Mouse (Mus musculus) lung, postnatal 0 days (tissue): ENCODE results near the gene Bbx. TPM values are rescaled to one million over a fixed set of nuclear protein-coding genes. Genes with fewer than 3 reads are reported as not detected.
A peak's percentile ranks its signal among the peaks of the same experiment; 100 is the strongest.

Experiments
- ATAC-seq: fragments of 200-750 bp; cut with Nextera tagmentation; 2 replicates; pipeline ENCODE4 v1.8.0; 2017; ENCODE audit warnings: moderate library complexity
- DNase-seq: peaks from one replicate; pipeline ENCODE4 v3.0.0-alpha.2; 2016; ENCODE audit warnings: low spot score
- H3K27ac ChIP-seq: fragments of 300-500 bp; sonication (generic); 2 replicates; pipeline ENCODE4 v1.5.1; 2014; ENCODE audit warnings: antibody characterized with exemption, mild to moderate bottlenecking, low read length, mixed read lengths
- H3K27me3 ChIP-seq: fragments of 300-500 bp; sonication (generic); replicated peaks from 2 replicates; pipeline ENCODE4 v1.6.1; 2014; ENCODE audit warnings: low read length, mixed read lengths; ENCODE audit not compliant: insufficient read depth
- H3K36me3 ChIP-seq: fragments of 300-500 bp; sonication (generic); 2 replicates; pipeline ENCODE4 v1.6.1; 2014; ENCODE audit warnings: low read length, mixed read lengths; ENCODE audit not compliant: insufficient read depth
- H3K4me1 ChIP-seq: fragments of 300-500 bp; sonication (generic); 2 replicates; pipeline ENCODE4 v1.6.1; 2014; ENCODE audit warnings: antibody characterized with exemption, low read depth, low read length, mixed read lengths; ENCODE audit not compliant: insufficient read depth
- H3K4me2 ChIP-seq: fragments of 300-500 bp; sonication (generic); replicated peaks from 2 replicates; pipeline ENCODE4 v1.6.1; 2014; ENCODE audit warnings: low read depth, mild to moderate bottlenecking, low read length, moderate library complexity, mixed read lengths
- H3K4me3 ChIP-seq: fragments of 300-500 bp; sonication (generic); 2 replicates; pipeline ENCODE4 v1.5.1; 2014; ENCODE audit warnings: low read depth, low read length
- H3K9ac ChIP-seq: fragments of 300-500 bp; sonication (generic); replicated peaks from 2 replicates; pipeline ENCODE4 v1.6.1; 2014; ENCODE audit warnings: low read depth, mild to moderate bottlenecking
- H3K9me3 ChIP-seq: fragments of 300-500 bp; sonication (generic); 2 replicates; pipeline ENCODE4 v1.6.1; 2016; ENCODE audit warnings: low read length, mixed read lengths
- CTCF ChIP-seq: IDR thresholded peaks from 2 replicates; pipeline ENCODE4 v1.5.1; 2016; ENCODE audit warnings: antibody characterized with exemption, mild to moderate bottlenecking
- EP300 ChIP-seq: IDR thresholded peaks from 2 replicates; pipeline ENCODE4 v1.6.1; 2016; ENCODE audit warnings: antibody characterized with exemption, mild to moderate bottlenecking, control low read depth
- WGBS: fragments of 180-500 bp; shearing (Covaris S2); extraction: QIAGEN DNeasy Blood & Tissue Kit; methylation state at CpG from one replicate; pipeline ENCODE4 v1.1.7; 2014; 5-methylcytosine and 5-hydroxymethylcytosine counted together
- polyA plus RNA-seq: library from polyadenylated mRNA; unstranded; fragments of >200 nt; fragmentation: Nextera tagmentation; extraction: Ambion mirVana; gene quantifications from 2 replicates; pipeline ENCODE4 v1.2.1, GENCODE M21; 2015

The Bbx gene
- polyA plus RNA-seq, 1 experiment from 2014 or later, result 25.2 TPM

DNA sequence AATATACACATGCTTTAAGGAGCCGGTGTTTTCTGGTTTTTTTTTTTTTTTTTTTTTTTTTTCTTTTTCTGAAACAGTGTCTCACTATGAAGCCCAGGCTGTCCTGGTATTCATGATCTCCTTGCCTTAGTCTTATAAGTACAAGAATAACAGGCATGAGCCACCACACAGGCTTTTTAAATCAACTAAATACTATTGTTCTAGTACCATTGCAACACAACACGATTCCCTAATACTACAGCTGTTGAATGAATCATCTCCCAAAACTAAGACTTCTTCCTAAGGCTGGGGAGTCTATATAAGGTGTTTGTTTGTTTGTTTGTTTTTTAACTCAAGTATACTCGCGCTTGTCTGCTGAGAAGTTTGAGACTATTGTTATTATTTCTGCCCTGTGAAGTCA lies 169.5 kb downstream of the Bbx start:
- Histone ChIP-seq H3K27ac (no peak overlapping the region), H3K9me3 (no peaks in the 10 kb centered on the region), H3K4me1 (no peaks in the 10 kb centered on the region), H3K4me2 (no peak overlapping the region), H3K27me3 (no peaks in the 10 kb centered on the region), H3K4me3 (no peak overlapping the region), H3K9ac (no peak overlapping the region), H3K36me3 (no peaks in the 10 kb centered on the region)
- ATAC-seq (peak; percentile 53), DNase-seq (peak; percentile 63)
- no peak for TF ChIP-seq EP300
- TF ChIP-seq CTCF, result no peak
- 76% methylated on average over 4 of the region's 4 CpGs for WGBS

DNA sequence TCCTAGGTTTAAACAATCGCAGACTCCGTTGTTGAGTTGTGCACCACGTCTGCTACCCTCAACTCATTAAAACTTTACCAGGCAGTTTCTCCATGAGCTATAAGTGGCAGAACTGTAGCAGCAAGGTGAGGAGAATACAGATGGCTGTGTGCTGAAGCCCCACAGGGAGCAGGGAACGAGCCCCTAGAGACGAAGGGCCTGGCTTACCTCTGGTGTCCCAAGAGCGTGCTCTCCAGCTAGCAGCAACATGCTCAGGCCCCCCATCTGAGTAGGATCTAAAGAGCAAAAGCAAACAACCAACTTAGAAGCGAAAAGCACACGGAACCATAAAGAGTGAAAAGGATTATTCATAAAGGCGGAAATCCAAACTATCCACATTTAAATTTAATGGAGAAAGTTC lies 170.0 kb downstream of the Bbx start:
- Histone ChIP-seq H3K9ac (no peak overlapping the region), H3K9me3 (no peaks in the 10 kb centered on the region), H3K4me1 (no peaks in the 10 kb centered on the region), H3K27ac (peak overlapping the region; percentile 55; the same call in 1 of the 2 replicates), H3K4me2 (no peak overlapping the region), H3K36me3 (no peaks in the 10 kb centered on the region), H3K4me3 (no peak overlapping the region), H3K27me3 (no peaks in the 10 kb centered on the region)
- ATAC-seq (no peak), DNase-seq (no peak)
- TF ChIP-seq CTCF (no peak), EP300 (no peak)
- 59% methylated on average over 9 of the region's 9 CpGs for WGBS

DNA sequence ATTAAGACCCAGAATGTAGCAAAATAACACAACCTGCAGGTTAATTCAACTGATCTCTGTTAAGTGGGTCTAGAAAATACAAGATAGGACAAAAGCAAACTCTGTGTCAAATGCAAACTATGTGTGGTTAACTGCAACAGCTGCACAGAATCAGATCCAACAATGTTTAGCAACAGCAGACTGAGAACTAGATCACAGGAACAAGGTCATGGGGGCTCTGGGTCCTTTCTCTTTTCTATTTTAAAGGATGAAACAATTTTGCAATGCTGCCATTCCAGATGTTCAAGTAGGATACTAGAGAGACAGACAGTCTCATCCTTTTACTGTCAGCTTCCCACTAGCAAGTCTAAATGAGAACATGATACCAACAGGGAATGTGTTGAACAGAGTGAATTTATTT lies 170.4 kb downstream of the Bbx start:
- Histone ChIP-seq H3K4me2 (no peak overlapping the region), H3K36me3 (no peaks in the 10 kb centered on the region), H3K4me1 (no peaks in the 10 kb centered on the region), H3K27ac (no peak overlapping the region), H3K9ac (no peak overlapping the region), H3K4me3 (no peak overlapping the region), H3K27me3 (no peaks in the 10 kb centered on the region), H3K9me3 (no peaks in the 10 kb centered on the region)
- ATAC-seq (peak; percentile 75), DNase-seq (peak; percentile 75)
- TF ChIP-seq EP300 (peak; percentile 79), CTCF (no peak)

DNA sequence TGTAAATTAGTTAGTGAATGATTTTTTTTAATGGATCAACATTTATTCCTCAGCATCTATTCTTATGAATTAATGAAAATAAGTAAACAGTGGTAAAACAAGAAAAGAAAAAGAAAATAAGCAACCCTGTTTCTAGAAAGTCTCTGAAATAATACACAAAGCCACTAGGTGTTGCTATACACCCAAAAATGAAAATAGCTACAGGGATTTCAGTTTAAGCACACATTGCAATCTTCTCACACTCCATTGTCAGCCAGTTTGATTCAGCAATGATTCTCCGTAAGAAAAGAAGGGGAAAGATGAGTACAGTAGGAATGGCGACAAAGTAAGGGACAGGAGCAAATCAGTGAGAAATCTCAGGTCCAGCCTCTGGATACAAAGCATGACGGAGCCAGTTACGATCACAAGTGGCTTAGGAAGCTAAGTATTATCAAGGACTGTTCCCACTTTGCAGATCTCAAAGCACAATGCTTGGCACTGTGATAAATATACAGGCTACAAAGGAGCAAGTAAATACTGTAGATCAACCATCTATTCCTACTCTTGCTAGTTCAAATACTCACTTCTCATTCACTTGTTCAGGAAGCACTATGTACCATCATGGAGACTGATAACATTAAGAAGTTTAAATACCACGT lies 177.5 kb downstream of the Bbx start:
- H3K36me3 ChIP-seq, result no peaks in the 10 kb centered on the region
- no peak overlapping the region for H3K9ac ChIP-seq
- no peak overlapping the region for H3K27ac ChIP-seq
- TF ChIP-seq CTCF (peak; percentile 70), EP300 (no peak)
- H3K27me3 ChIP-seq, result no peaks in the 10 kb centered on the region
- DNase-seq (peak; percentile 71), ATAC-seq (no peak)
- no peak overlapping the region for H3K4me3 ChIP-seq
- H3K9me3 ChIP-seq, result no peaks in the 10 kb centered on the region
- WGBS, result 42% methylated on average over 5 of the region's 5 CpGs
- no peak overlapping the region for H3K4me2 ChIP-seq
- no peaks in the 10 kb centered on the region for H3K4me1 ChIP-seq

DNA sequence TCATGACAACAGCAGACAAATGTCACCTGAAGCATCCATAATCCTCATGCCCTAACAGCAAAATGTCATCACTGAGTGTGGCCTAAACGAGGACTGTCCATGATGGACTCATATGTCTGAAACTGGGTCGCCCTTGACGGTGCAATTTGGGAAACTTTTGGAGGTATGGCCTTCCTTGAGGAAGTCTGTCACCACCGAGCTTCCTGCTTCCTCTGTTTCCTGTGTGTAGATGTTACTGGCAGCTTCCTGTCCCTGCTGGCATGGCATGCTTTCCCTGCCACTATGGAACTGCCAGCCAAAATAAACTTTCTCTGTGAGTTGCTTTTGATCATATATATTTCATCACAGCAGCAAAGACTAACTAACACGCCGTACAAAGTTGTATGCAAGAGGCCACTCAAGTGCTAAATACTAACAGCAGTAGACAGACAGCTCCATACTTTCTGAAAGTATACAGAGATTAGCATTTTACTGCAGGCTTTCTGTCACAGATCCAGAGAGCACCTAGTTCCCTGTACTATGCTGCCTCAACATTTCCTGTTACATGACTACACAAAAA lies 180.7 kb downstream of the Bbx start:
- Histone ChIP-seq H3K27me3 (no peaks in the 10 kb centered on the region), H3K4me1 (no peaks in the 10 kb centered on the region), H3K27ac (no peak overlapping the region), H3K4me2 (no peak overlapping the region), H3K36me3 (no peaks in the 10 kb centered on the region), H3K9ac (no peak overlapping the region), H3K4me3 (no peak overlapping the region), H3K9me3 (no peaks in the 10 kb centered on the region)
- ATAC-seq, result no peak
- DNase-seq, result no peak
- TF ChIP-seq CTCF, result no peak
- TF ChIP-seq EP300, result 0 out of 2 replicates have a peak, but pooled peaks have one; percentile 19
- WGBS, result 34% methylated on average over 6 of the region's 6 CpGs

DNA sequence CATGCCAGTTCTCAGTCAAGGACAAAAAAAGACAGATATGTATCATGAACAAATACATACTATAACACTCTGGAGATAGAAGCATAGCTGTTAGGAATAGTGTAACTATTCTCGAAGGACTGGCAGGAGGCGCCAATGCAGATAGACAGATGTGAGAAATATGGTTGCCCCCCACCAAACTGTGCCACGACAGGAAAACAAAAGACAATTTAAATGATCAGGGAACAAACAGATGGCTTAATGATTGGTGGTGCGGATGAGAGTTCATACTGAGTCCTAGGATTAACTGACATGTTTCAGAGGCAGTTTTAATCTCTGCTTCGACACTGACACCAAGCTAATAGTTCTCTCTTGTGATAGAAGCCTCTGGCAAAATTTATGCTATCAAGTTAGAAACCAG lies 181.7 kb downstream of the Bbx start:
- Histone ChIP-seq H3K9ac (no peak overlapping the region), H3K4me3 (no peak overlapping the region), H3K4me1 (no peaks in the 10 kb centered on the region), H3K27me3 (no peaks in the 10 kb centered on the region), H3K9me3 (no peaks in the 10 kb centered on the region), H3K36me3 (no peaks in the 10 kb centered on the region), H3K27ac (no peak overlapping the region), H3K4me2 (no peak overlapping the region)
- DNase-seq, result no peak
- ATAC-seq, result no peak
- 88% methylated on average over 5 of the region's 5 CpGs for WGBS
- TF ChIP-seq CTCF (no peak), EP300 (no peak)
